Mouse (Mus musculus): ENCODE results near the gene Pacs1. TPM values are rescaled to one million over a fixed set of nuclear protein-coding genes. Genes with fewer than 3 reads are reported as not detected.

The Pacs1 gene
- polyA plus RNA-seq (2015; fragmentation: Nextera tagmentation; extraction: Ambion mirVana) = 15.5 and 18.0 TPM in 2 replicates

DNA sequence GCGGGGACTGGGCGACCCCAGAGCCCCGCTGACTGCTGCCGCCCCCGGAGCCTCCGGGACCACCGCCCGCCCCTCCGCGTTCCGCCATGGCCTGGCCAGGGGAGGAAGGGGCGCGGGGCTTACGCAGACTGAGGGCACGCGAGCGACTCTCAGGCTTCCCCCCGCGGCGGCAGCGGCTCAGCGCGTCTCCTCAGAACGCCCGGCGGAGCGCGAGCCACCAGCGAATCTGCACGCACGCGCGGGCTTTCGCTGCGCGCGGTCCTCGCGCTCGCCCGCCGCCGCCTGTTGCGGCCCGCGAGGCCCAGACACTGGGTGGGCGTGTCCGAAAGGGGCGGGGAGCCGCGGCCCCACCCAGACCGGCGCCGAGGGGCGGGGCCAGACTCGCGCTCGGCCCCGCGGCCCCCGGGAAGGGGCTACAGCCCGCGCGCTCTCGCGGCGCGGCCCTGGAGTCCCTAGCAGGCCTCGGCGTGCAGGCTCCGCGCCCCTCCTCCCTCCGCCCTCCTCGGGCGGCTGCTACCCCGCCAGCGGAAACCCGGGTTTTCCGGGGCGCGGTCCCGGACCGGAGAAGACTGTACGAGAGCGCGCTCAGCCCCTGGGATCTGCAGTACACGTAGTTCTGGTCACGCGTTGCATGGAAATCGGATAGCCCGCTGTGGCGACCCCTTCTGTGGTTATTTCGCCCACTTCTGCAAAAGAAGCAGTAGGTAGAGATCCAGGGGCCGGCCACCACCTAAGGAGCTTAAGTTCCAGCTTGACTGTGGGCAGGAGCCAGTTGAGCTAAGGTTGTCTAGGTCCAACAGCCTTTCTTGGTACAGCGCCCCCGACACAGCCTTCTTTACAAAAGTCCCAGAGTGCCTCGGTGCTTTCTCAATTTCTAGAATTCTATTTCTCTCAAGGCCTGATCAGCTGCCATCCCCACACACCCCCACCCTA, at the start of gene Pacs1:
TSS of gene Pacs1 (minus strand) at position 319 of the 933 bp plus-strand sequence.
- Histone ChIP-seq H3K9me3 (replicated peaks; ENCODE audit: control insufficient read depth, low read length) (no peaks in the 10 kb centered on the region), H3K4me3 (ENCODE audit: low read length) (peak within 1 kb of the TSS; percentile 98), H3K27me3 (ENCODE audit: control insufficient read depth, insufficient read depth, low read length) (no peaks in the 10 kb centered on the region), H3K9ac (ENCODE audit: low read length) (peak within 1 kb of the TSS; percentile 96), H3K4me1 (ENCODE audit: control insufficient read depth, insufficient read depth, low read length) (peaks cover 30% of the 10 kb centered on the region), H3K36me3 (ENCODE audit: control insufficient read depth, insufficient read depth) (peaks cover 18% of the 10 kb centered on the region), H3K4me2 (ENCODE audit: low read depth, low read length) (peak within 1 kb of the TSS; percentile 94), H3K27ac (ENCODE audit: low read length) (peak within 1 kb of the TSS; percentile 95)
- ATAC-seq (replicated peaks; ENCODE audit: extremely low read depth, insufficient read depth, low FRiP score) = peak; percentile 89
- WGBS = under 1% methylated on average over 66 of the region's 97 CpGs

DNA sequence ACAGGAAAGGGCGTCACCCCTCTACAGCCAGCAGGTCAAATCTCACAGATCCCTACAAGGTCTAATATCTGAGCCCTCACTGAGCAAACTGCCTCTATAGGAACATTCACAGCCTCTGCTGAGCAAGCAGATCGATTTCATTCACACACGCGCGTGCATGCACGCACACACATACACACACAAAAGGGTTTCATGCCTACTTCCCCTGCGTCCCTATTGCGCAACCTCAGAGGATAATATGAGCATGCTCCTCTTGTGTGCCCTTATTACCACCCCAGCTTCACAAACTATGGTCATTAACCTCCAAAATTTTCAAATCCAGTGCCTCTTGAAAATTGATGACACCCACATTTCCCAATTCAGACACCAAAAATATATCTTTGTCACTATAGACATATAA, 40.3 kb upstream of the Pacs1 start:
- H3K27ac ChIP-seq (ENCODE audit: low read length) = no peak overlapping the region
- H3K27me3 ChIP-seq (ENCODE audit: control insufficient read depth, insufficient read depth, low read length) = no peaks in the 10 kb centered on the region
- H3K4me1 ChIP-seq (ENCODE audit: control insufficient read depth, insufficient read depth, low read length) = no peaks in the 10 kb centered on the region
- 85% methylated on average over 8 of the region's 8 CpGs for WGBS
- no peaks in the 10 kb centered on the region for H3K36me3 ChIP-seq (ENCODE audit: control insufficient read depth, insufficient read depth)
- H3K9me3 ChIP-seq (replicated peaks; ENCODE audit: control insufficient read depth, low read length) = no peaks in the 10 kb centered on the region; the same call in 1 of the 2 replicates
- H3K4me2 ChIP-seq (ENCODE audit: low read depth, low read length) = no peak overlapping the region
- ATAC-seq (replicated peaks; ENCODE audit: extremely low read depth, insufficient read depth, low FRiP score) = no peak
- H3K4me3 ChIP-seq (ENCODE audit: low read length) = no peak overlapping the region
- H3K9ac ChIP-seq (ENCODE audit: low read length) = no peak overlapping the region

DNA sequence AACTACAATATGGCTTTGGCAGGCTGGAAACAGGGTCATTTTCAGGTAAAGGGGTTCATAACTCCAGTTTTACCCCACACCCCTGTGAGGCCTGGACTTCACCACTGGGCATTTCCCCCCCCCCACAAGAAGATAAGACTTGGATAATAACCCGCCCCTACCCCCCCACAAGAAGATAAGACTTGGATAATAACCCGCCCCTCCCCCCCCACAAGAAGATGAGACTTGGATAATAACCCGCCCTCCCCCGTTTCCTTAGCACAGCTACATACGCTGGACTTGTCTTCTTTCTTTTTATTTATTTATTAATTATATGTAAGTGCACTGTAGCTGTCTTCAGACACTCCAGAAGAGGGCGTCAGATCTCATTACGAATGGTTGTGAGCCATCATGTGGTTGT, 36.1 kb upstream of the Pacs1 start:
- 80% methylated on average over 7 of the region's 7 CpGs for WGBS
- Histone ChIP-seq H3K4me1 (ENCODE audit: control insufficient read depth, insufficient read depth, low read length) (no peaks in the 10 kb centered on the region), H3K36me3 (ENCODE audit: control insufficient read depth, insufficient read depth) (peaks cover 4% of the 10 kb centered on the region; the same call in 1 of the 2 replicates), H3K9ac (ENCODE audit: low read length) (no peak overlapping the region), H3K9me3 (replicated peaks; ENCODE audit: control insufficient read depth, low read length) (no peaks in the 10 kb centered on the region; the same call in 1 of the 2 replicates), H3K27ac (ENCODE audit: low read length) (no peak overlapping the region), H3K4me3 (ENCODE audit: low read length) (no peak overlapping the region), H3K4me2 (ENCODE audit: low read depth, low read length) (no peak overlapping the region), H3K27me3 (ENCODE audit: control insufficient read depth, insufficient read depth, low read length) (peaks cover 8% of the 10 kb centered on the region; the same call in 1 of the 2 replicates)
- no peak for ATAC-seq (replicated peaks; ENCODE audit: extremely low read depth, insufficient read depth, low FRiP score)

DNA sequence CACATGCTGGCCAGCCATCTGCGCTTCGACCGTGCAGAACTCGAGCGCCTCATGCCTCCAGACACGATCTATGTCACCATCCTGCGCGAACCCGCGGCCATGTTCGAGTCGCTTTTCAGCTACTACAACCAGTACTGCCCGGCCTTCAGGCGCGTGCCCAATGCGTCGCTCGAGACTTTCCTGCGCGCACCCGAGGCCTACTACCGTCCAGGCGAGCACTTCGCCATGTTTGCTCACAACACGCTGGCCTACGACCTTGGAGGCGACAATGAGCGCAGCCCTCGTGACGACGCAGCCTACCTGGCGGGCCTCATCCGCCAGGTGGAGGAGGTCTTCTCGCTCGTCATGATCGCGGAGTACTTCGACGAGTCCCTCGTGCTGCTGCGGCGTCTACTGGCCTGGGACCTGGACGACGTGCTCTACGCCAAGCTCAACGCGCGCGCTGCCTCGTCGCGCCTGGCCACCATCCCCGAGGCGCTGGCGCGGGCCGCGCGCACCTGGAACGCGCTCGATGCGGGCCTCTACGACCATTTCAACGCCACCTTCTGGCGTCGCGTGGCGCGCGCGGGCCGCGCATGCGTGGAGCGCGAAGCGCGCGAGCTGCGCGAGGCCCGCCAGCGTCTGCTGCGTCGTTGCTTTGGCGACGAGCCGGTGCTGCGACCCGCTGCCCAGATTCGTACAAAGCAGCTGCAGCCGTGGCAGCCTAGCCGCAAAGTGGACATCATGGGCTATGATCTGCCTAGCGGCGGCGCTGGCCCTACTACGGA, 34.2 kb upstream of the Pacs1 start:
- Histone ChIP-seq H3K4me2 (ENCODE audit: low read depth, low read length) (peak overlapping the region; percentile 56), H3K36me3 (ENCODE audit: control insufficient read depth, insufficient read depth) (peaks cover 6% of the 10 kb centered on the region; the same call in 1 of the 2 replicates), H3K9me3 (replicated peaks; ENCODE audit: control insufficient read depth, low read length) (no peaks in the 10 kb centered on the region; the same call in 1 of the 2 replicates), H3K4me1 (ENCODE audit: control insufficient read depth, insufficient read depth, low read length) (no peaks in the 10 kb centered on the region), H3K9ac (ENCODE audit: low read length) (no peak overlapping the region; the same call in 1 of the 2 replicates), H3K4me3 (ENCODE audit: low read length) (peak overlapping the region; percentile 35), H3K27me3 (ENCODE audit: control insufficient read depth, insufficient read depth, low read length) (peaks cover 8% of the 10 kb centered on the region; the same call in 1 of the 2 replicates), H3K27ac (ENCODE audit: low read length) (no peak overlapping the region)
- no peak for ATAC-seq (replicated peaks; ENCODE audit: extremely low read depth, insufficient read depth, low FRiP score)
- 36% methylated on average over 98 of the region's 98 CpGs for WGBS

DNA sequence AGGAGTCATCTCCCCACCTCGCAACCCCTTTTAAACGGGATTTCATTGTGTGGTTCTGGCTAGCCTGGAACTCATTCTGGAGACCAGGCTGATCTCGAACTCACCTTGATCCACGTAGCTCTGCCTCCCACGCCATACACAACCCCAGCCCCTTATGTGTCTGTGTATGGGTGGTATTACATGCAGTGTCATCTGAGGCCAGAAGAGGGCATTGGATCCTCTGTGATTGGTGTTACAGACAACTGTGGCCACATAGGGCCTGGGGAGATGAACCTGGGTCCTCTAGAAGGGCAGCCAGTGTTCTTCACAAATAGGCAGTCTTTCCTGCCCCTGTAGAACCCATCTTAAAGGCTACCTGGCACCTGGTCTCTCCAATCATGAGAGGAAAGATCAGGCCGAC, 33.4 kb upstream of the Pacs1 start:
- no peak overlapping the region for H3K27ac ChIP-seq (ENCODE audit: low read length)
- H3K27me3 ChIP-seq (ENCODE audit: control insufficient read depth, insufficient read depth, low read length) = peaks cover 8% of the 10 kb centered on the region; the same call in 1 of the 2 replicates
- no peak overlapping the region for H3K4me2 ChIP-seq (ENCODE audit: low read depth, low read length)
- H3K4me3 ChIP-seq (ENCODE audit: low read length) = no peak overlapping the region
- H3K9me3 ChIP-seq (replicated peaks; ENCODE audit: control insufficient read depth, low read length) = no peaks in the 10 kb centered on the region; the same call in 1 of the 2 replicates
- no peaks in the 10 kb centered on the region for H3K4me1 ChIP-seq (ENCODE audit: control insufficient read depth, insufficient read depth, low read length)
- H3K36me3 ChIP-seq (ENCODE audit: control insufficient read depth, insufficient read depth) = peaks cover 6% of the 10 kb centered on the region; the same call in 1 of the 2 replicates
- H3K9ac ChIP-seq (ENCODE audit: low read length) = no peak overlapping the region
- ATAC-seq (replicated peaks; ENCODE audit: extremely low read depth, insufficient read depth, low FRiP score) = no peak
- 77% methylated on average over 6 of the region's 6 CpGs for WGBS

DNA sequence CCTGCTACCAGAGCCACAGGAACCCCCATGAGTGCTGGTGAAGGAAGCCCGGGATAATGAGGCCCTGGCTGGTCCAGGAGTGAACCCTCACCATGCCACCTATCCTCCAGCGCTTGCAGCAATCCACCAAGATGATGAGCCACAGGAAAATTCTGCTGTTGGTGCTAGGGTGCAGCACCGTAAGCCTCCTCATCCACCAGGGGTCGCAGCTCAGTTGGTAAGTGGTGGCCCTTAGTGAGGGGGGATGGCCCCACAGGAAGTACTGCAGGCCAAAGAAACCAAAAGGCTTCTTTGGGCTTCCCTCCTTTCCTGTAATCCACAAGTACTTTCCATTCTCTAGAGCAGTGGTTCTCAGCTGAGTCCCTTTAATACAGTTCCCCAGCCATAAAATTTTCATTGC, 29.5 kb upstream of the Pacs1 start:
- peaks cover 6% of the 10 kb centered on the region; the same call in 1 of the 2 replicates for H3K4me1 ChIP-seq (ENCODE audit: control insufficient read depth, insufficient read depth, low read length)
- no peak overlapping the region for H3K27ac ChIP-seq (ENCODE audit: low read length)
- no peak overlapping the region for H3K4me2 ChIP-seq (ENCODE audit: low read depth, low read length)
- 11% methylated on average over 4 of the region's 4 CpGs for WGBS
- 0 out of 2 replicates have a peak, but pooled peaks have one; percentile 25 for ATAC-seq (replicated peaks; ENCODE audit: extremely low read depth, insufficient read depth, low FRiP score)
- no peak overlapping the region for H3K9ac ChIP-seq (ENCODE audit: low read length)
- peaks cover 3% of the 10 kb centered on the region; the same call in 1 of the 2 replicates for H3K27me3 ChIP-seq (ENCODE audit: control insufficient read depth, insufficient read depth, low read length)
- peaks cover 6% of the 10 kb centered on the region; the same call in 1 of the 2 replicates for H3K36me3 ChIP-seq (ENCODE audit: control insufficient read depth, insufficient read depth)
- H3K9me3 ChIP-seq (replicated peaks; ENCODE audit: control insufficient read depth, low read length) = no peaks in the 10 kb centered on the region
- H3K4me3 ChIP-seq (ENCODE audit: low read length) = no peak overlapping the region

DNA sequence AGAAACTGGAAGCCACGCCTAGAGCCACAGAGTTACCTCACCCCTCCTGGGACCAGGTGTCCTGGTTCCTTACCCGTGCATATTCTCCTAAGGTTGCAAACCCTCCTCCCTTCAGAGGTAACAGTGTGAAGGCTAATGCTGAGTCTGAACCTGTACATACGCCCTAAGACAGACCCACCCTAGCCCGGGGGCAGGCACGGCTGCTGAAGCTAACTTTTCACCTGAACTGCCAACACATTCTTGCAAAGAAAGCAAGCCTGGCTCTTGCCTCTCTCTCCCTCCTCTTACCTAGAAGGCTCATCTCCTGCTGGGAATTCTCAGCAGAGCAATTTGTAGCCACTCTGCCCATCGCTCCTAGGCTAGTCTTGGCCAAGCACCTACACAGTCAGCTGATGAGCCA, 27.7 kb upstream of the Pacs1 start:
- WGBS = 82% methylated on average over 6 of the region's 6 CpGs
- H3K4me1 ChIP-seq (ENCODE audit: control insufficient read depth, insufficient read depth, low read length) = peaks cover 10% of the 10 kb centered on the region

DNA sequence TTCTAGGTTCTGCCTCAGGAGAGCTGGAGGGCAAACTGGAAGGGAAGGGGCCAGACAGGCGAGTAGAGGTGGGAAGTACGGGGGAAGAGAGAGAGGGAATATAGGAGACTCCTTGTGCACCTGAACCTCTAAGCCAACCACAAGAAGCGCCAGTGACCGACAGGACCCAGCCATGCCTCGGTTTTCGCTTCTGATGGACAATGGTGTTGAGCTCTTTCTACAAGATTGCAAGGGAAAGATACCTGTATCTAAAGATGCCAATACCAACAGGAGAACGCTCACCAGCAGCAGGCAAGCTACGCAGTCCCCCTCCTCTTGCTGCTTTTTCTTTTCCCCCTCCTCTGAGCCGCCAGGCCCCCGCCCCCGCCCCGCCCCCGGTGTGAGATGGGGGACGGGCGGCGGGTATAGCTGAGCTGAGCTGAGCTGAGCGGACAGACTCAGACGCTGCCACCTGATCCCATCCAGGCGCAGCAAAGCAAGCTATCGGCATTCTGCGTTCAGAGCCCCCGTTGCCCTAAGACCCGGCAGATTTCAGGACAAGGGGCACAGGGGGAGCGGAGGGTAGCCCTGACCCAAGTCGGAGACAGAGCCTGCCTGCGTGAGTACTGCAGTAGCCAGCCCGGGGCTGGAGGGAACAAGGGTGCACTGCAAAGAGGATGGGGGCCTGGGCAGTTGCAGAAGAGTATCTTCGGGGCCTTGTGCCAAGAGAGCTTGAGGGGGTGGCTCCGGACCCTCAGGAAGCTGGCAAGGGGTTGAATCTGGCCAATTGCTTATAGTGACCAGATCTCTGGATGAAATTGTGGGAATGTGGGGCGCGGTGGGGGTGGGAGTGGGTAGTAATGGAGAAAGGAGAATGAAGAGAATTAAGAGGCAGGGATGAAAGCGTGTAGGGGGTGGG, 25.2 kb upstream of the Pacs1 start, which contains the start of gene Gal3st3:
TSS of gene Gal3st3 (plus strand) at position 429 of the 898 bp plus-strand sequence.
- no peaks in the 10 kb centered on the region for H3K36me3 ChIP-seq (ENCODE audit: control insufficient read depth, insufficient read depth)
- 13% methylated on average over 32 of the region's 32 CpGs for WGBS
- peaks cover 21% of the 10 kb centered on the region for H3K4me1 ChIP-seq (ENCODE audit: control insufficient read depth, insufficient read depth, low read length)
- peak within 1 kb of the TSS; percentile 76 for H3K9ac ChIP-seq (ENCODE audit: low read length)
- no peaks in the 10 kb centered on the region for H3K9me3 ChIP-seq (replicated peaks; ENCODE audit: control insufficient read depth, low read length)
- H3K4me3 ChIP-seq (ENCODE audit: low read length) = peak within 1 kb of the TSS; percentile 57
- peak within 1 kb of the TSS; percentile 76 for H3K4me2 ChIP-seq (ENCODE audit: low read depth, low read length)
- H3K27ac ChIP-seq (ENCODE audit: low read length) = peak within 1 kb of the TSS; percentile 49; the same call in 1 of the 2 replicates
- ATAC-seq (replicated peaks; ENCODE audit: extremely low read depth, insufficient read depth, low FRiP score) = no peak
- no peaks in the 10 kb centered on the region for H3K27me3 ChIP-seq (ENCODE audit: control insufficient read depth, insufficient read depth, low read length)

More for the DNA sequence above, 27.7 kb upstream of the Pacs1 start:
- H3K4me3 ChIP-seq (ENCODE audit: low read length) = no peak overlapping the region
- no peaks in the 10 kb centered on the region for H3K27me3 ChIP-seq (ENCODE audit: control insufficient read depth, insufficient read depth, low read length)
- H3K9me3 ChIP-seq (replicated peaks; ENCODE audit: control insufficient read depth, low read length) = no peaks in the 10 kb centered on the region
- H3K27ac ChIP-seq (ENCODE audit: low read length) = no peak overlapping the region
- H3K9ac ChIP-seq (ENCODE audit: low read length) = no peak overlapping the region
- no peak for ATAC-seq (replicated peaks; ENCODE audit: extremely low read depth, insufficient read depth, low FRiP score)
- no peak overlapping the region for H3K4me2 ChIP-seq (ENCODE audit: low read depth, low read length)
- peaks cover 6% of the 10 kb centered on the region; the same call in 1 of the 2 replicates for H3K36me3 ChIP-seq (ENCODE audit: control insufficient read depth, insufficient read depth)

Data from heart, embryonic 16.5 days (tissue).